ENCODE assay signal across 8 mouse cellular contexts in the genomic region with DNA sequence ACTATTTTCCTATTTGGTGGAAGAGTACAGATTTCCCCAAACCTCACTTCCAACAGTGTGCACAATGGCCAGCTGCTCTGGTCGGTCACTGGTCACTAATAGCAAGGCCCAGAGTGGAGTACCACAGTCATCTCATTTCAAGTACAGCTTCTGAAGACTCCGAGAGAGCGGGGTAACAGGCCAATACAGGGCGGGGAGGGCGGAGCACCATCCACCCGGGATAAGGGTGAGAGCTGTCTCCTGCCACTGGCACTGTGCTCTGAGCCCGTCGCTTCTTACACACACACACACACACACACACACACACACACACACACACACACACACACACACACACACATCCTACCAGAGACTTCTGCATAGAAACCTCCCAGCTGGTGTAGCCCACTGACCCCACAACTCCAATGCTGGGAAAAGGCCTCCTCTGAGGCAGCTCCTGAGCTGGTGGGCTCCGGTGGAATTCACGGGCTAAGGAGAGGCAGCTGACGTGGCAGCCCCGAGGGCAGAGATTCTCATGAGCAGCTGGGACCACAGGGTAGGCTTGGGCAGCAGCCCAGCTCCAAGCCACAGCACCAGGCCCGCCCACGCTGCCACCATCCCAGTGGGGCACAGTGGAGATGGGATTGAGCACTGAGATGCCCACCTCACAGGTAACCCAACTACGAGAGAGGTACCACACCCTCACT. TPM values are rescaled to one million over a fixed set of nuclear protein-coding genes. Genes with fewer than 3 reads are reported as not detected.
A peak's percentile ranks its signal among the peaks of the same experiment; 100 is the strongest.
DNase-seq lines count a peak whose midpoint lies in the region; ATAC-seq and TF ChIP-seq lines count a peak whose summit lies in the region.

No protein-coding gene starts in this region.

- peak overlapping the region; percentile 47 for H3K4me2 ChIP-seq in heart, embryonic 12.5 days
- peak overlapping the region; percentile 94 for H3K4me2 ChIP-seq in heart, embryonic 15.5 days
- H3K4me2 ChIP-seq in liver, postnatal 0 days (ENCODE audit: low read depth, low read length): peak overlapping the region; percentile 42

- DNase-seq in heart, postnatal 4 days: no peak
- peak; percentile 85 for DNase-seq in NIH3T3 (ENCODE audit: low read depth)
- DNase-seq in liver, postnatal 0 days: no peak
- DNase-seq in adrenal gland, adult 2 months: no peak
- no peak for DNase-seq in spleen, postnatal 36 days (ENCODE audit: low spot score in 2 of 2)
- no peak for DNase-seq in cerebellum, adult 8-10 months

- TF ChIP-seq EP300 in liver, postnatal 0 days (IDR thresholded peaks at IDR 0.05; ENCODE audit: low read depth): no peak

- TF ChIP-seq CTCF in liver, postnatal 0 days (IDR thresholded peaks at IDR 0.05; ENCODE audit: low read depth): no peak

- peak overlapping the region; percentile 68; the same call in 1 of the 2 replicates for H3K9ac ChIP-seq in heart, embryonic 12.5 days
- peak overlapping the region; percentile 44 for H3K9ac ChIP-seq in heart, embryonic 15.5 days
- H3K9ac ChIP-seq in liver, postnatal 0 days (replicated peaks): 0 out of 2 replicates have a peak overlapping the region, but pooled peaks have one; percentile 23

- peaks cover 51% of the 10 kb centered on the region for H3K36me3 ChIP-seq in heart, embryonic 12.5 days
- H3K36me3 ChIP-seq in heart, embryonic 15.5 days: peaks cover 20% of the 10 kb centered on the region
- peaks cover 24% of the 10 kb centered on the region for H3K36me3 ChIP-seq in liver, postnatal 0 days (replicated peaks; ENCODE audit: insufficient read depth, low read length)

- peaks cover 85% of the 10 kb centered on the region for H3K4me1 ChIP-seq in heart, embryonic 12.5 days (replicated peaks)
- H3K4me1 ChIP-seq in heart, embryonic 15.5 days (replicated peaks): peaks cover 90% of the 10 kb centered on the region
- H3K4me1 ChIP-seq in liver, postnatal 0 days (ENCODE audit: insufficient read depth): peaks cover 69% of the 10 kb centered on the region

- ATAC-seq in heart, embryonic 12.5 days (ENCODE audit: insufficient number of reproducible peaks, low FRiP score): 0 out of 2 replicates have a peak, but pooled peaks have one; percentile 3
- no peak; the same call in 1 of the 2 replicates for ATAC-seq in heart, embryonic 15.5 days (replicated peaks; ENCODE audit: insufficient number of reproducible peaks, insufficient read depth, low FRiP score, low read depth)
- ATAC-seq in liver, postnatal 0 days: peak; percentile 5; the same call in 1 of the 2 replicates

- H3K9me3 ChIP-seq in heart, embryonic 12.5 days (replicated peaks): no peaks in the 10 kb centered on the region
- no peaks in the 10 kb centered on the region for H3K9me3 ChIP-seq in heart, embryonic 15.5 days (replicated peaks)
- H3K9me3 ChIP-seq in liver, postnatal 0 days (ENCODE audit: low read length): no peaks in the 10 kb centered on the region

- no peak overlapping the region for H3K4me3 ChIP-seq in heart, embryonic 12.5 days
- H3K4me3 ChIP-seq in heart, embryonic 15.5 days: peak overlapping the region; percentile 13
- no peak overlapping the region for H3K4me3 ChIP-seq in liver, postnatal 0 days (ENCODE audit: low read depth, low read length)

- H3K27ac ChIP-seq in heart, embryonic 12.5 days (ENCODE audit: poor library complexity, severe bottlenecking): peak overlapping the region; percentile 88
- peak overlapping the region; percentile 89 for H3K27ac ChIP-seq in heart, embryonic 15.5 days
- peak overlapping the region; percentile 52; the same call in 1 of the 2 replicates for H3K27ac ChIP-seq in liver, postnatal 0 days (ENCODE audit: low read depth)

- 50% methylated on average over 15 of the region's 15 CpGs for WGBS in heart, embryonic 12.5 days
- WGBS in heart, embryonic 15.5 days: 47% methylated on average over 15 of the region's 15 CpGs
- 55% methylated on average over 15 of the region's 15 CpGs for WGBS in liver, postnatal 0 days (ENCODE audit: insufficient replicate concordance)

- no peaks in the 10 kb centered on the region for H3K27me3 ChIP-seq in heart, embryonic 12.5 days (replicated peaks)
- H3K27me3 ChIP-seq in heart, embryonic 15.5 days: no peaks in the 10 kb centered on the region
- H3K27me3 ChIP-seq in liver, postnatal 0 days (ENCODE audit: insufficient read depth, low read length): no peaks in the 10 kb centered on the region

RNA-seq across cellular contexts. Expression of gene Gnai2, which starts 8.9 kb away (rescaled TPM):
- 404 and 442 TPM in 2 replicates for polyA plus RNA-seq in heart, embryonic 12.5 days (2016; fragmentation: Nextera tagmentation; extraction: Ambion mirVana)
- 100 to 1,000 TPM; 462 to 469 TPM for total RNA-seq in heart, postnatal 4 days (2021)
- 367 and 431 TPM in 2 replicates for polyA plus RNA-seq in heart, embryonic 15.5 days (2015; fragmentation: Nextera tagmentation; extraction: Ambion mirVana)
- 146 and 159 TPM in 2 replicates for polyA plus RNA-seq in liver, postnatal 0 days (2015; fragmentation: Nextera tagmentation; extraction: Ambion mirVana)
- total RNA-seq in adrenal gland, adult 2 months (2021): 100 to 1,000 TPM; 198 to 278 TPM
- polyA plus RNA-seq in adrenal gland, adult 2 months (2012; rRNA removed): 330 and 345 TPM in 2 replicates

RNA-seq across cellular contexts. Expression of gene Sema3b, which starts 17.3 kb away (rescaled TPM):
- 10.7 and 11.2 TPM in 2 replicates for polyA plus RNA-seq in heart, embryonic 12.5 days (2016; fragmentation: Nextera tagmentation; extraction: Ambion mirVana)
- total RNA-seq in heart, postnatal 4 days (2021): 10 to 100 TPM; 16.2 to 18.8 TPM
- 9.7 and 10.7 TPM in 2 replicates for polyA plus RNA-seq in heart, embryonic 15.5 days (2015; fragmentation: Nextera tagmentation; extraction: Ambion mirVana)
- polyA plus RNA-seq in liver, postnatal 0 days (2015; fragmentation: Nextera tagmentation; extraction: Ambion mirVana): 0.41 and 0.56 TPM in 2 replicates
- 1 to 10 TPM; 3.7 to 4.1 TPM for total RNA-seq in adrenal gland, adult 2 months (2021)
- 8.3 and 10.4 TPM in 2 replicates for polyA plus RNA-seq in adrenal gland, adult 2 months (2012; rRNA removed)

RNA-seq across cellular contexts. Expression of gene Ifrd2, which starts 38.9 kb away (rescaled TPM):
- 34.0 and 35.5 TPM in 2 replicates for polyA plus RNA-seq in heart, embryonic 12.5 days (2016; fragmentation: Nextera tagmentation; extraction: Ambion mirVana)
- 10 to 100 TPM; 41.6 to 44.4 TPM for total RNA-seq in heart, postnatal 4 days (2021)
- 31.7 and 45.7 TPM in 2 replicates for polyA plus RNA-seq in heart, embryonic 15.5 days (2015; fragmentation: Nextera tagmentation; extraction: Ambion mirVana)
- 63.6 and 68.0 TPM in 2 replicates for polyA plus RNA-seq in liver, postnatal 0 days (2015; fragmentation: Nextera tagmentation; extraction: Ambion mirVana)
- 10 to 100 TPM; 36.0 to 41.7 TPM for total RNA-seq in adrenal gland, adult 2 months (2021)
- 67.3 and 80.0 TPM in 2 replicates for polyA plus RNA-seq in adrenal gland, adult 2 months (2012; rRNA removed)

RNA-seq across cellular contexts. Expression of gene Slc38a3, which starts 43.0 kb away (rescaled TPM):
- polyA plus RNA-seq in heart, embryonic 12.5 days (2016; fragmentation: Nextera tagmentation; extraction: Ambion mirVana): 2.9 and 3.2 TPM in 2 replicates
- 1 to 10 TPM; 8.0 to 8.1 TPM for total RNA-seq in heart, postnatal 4 days (2021)
- 2.5 and 3.6 TPM in 2 replicates for polyA plus RNA-seq in heart, embryonic 15.5 days (2015; fragmentation: Nextera tagmentation; extraction: Ambion mirVana)
- 147 and 174 TPM in 2 replicates for polyA plus RNA-seq in liver, postnatal 0 days (2015; fragmentation: Nextera tagmentation; extraction: Ambion mirVana)
- 1 to 10 TPM in 1 of 2 experiments, under 1 TPM in 1; 0.48 to 2.7 TPM for total RNA-seq in adrenal gland, adult 2 months (2021)
- 1.7 and 4.1 TPM in 2 replicates for polyA plus RNA-seq in adrenal gland, adult 2 months (2012; rRNA removed)

RNA-seq across cellular contexts. Expression of gene Hyal3, which starts 45.7 kb away (rescaled TPM):
- polyA plus RNA-seq in heart, embryonic 12.5 days (2016; fragmentation: Nextera tagmentation; extraction: Ambion mirVana): 0.49 and 0.64 TPM in 2 replicates
- total RNA-seq in heart, postnatal 4 days (2021): 1 to 10 TPM in 1 of 2 experiments, under 1 TPM in 1; 0.74 to 1.1 TPM
- 0.68 and 0.82 TPM in 2 replicates for polyA plus RNA-seq in heart, embryonic 15.5 days (2015; fragmentation: Nextera tagmentation; extraction: Ambion mirVana)
- 0.65 and 0.86 TPM in 2 replicates for polyA plus RNA-seq in liver, postnatal 0 days (2015; fragmentation: Nextera tagmentation; extraction: Ambion mirVana)
- total RNA-seq in adrenal gland, adult 2 months (2021): 1 to 10 TPM; 1.3 to 1.4 TPM
- polyA plus RNA-seq in adrenal gland, adult 2 months (2012; rRNA removed): 1.8 and 2.2 TPM in 2 replicates

Comparison
In these comparisons a context has a peak if more than half of its experiments do, and no peak if none do; other contexts are left out.
1. H3K4me2 ChIP-seq: peak in every context shown above with its lines; median percentile 94 in heart, embryonic 15.5 days; 47 in heart, embryonic 12.5 days; 42 in liver, postnatal 0 days.